Mouse (Mus musculus): ENCODE data around the gene Ccdc61. TPM values are rescaled to one million over a fixed set of nuclear protein-coding genes. Genes with fewer than 3 reads are reported as not detected.
"Not testable (repeated sequence)": the region's sequence is repeated elsewhere in the genome, so short reads cannot be mapped to it uniquely, and the experiment has no call there.

Gene Ccdc61
- polyA plus RNA-seq, 1 experiment, result 13.0 TPM

- DNase-seq (ENCODE audit: low read depth in 1 of 2, low spot score in 2 of 2), result no peak
- H3K27me3 ChIP-seq (ENCODE audit: control insufficient read depth, insufficient read depth, low read length), result no peaks in the 10 kb centered on the region
- H3K27ac ChIP-seq (ENCODE audit: insufficient read depth, low read length), result no peak overlapping the region
- H3K36me3 ChIP-seq (ENCODE audit: control insufficient read depth, insufficient read depth, low read length), result no peaks in the 10 kb centered on the region
- no peak overlapping the region for H3K4me3 ChIP-seq (ENCODE audit: extremely low read depth, insufficient read depth, insufficient read length)
- TF ChIP-seq POLR2A (IDR thresholded peaks at IDR 0.05; ENCODE audit: low read depth, low read length) (no peak), CTCF (IDR thresholded peaks at IDR 0.05; ENCODE audit: extremely low read depth, insufficient read depth, insufficient read length, insufficient replicate concordance) (no peak)
- 30% methylated on average over 13 of the region's 14 CpGs for WGBS
- H3K4me1 ChIP-seq (ENCODE audit: control insufficient read depth, insufficient read depth, insufficient read length), result no peaks in the 10 kb centered on the region
Observed at GRCm38 (mm10) chr7:18872014-18872802, 38.0 kb downstream of the Ccdc61 start.

- not testable (repeated sequence) for H3K36me3 ChIP-seq (ENCODE audit: control insufficient read depth, insufficient read depth, low read length); H3K27me3 ChIP-seq (ENCODE audit: control insufficient read depth, insufficient read depth, low read length); DNase-seq (ENCODE audit: low read depth in 1 of 2, low spot score in 2 of 2); H3K27ac ChIP-seq (ENCODE audit: insufficient read depth, low read length); H3K4me3 ChIP-seq (ENCODE audit: extremely low read depth, insufficient read depth, insufficient read length); H3K4me1 ChIP-seq (ENCODE audit: control insufficient read depth, insufficient read depth, insufficient read length)
- WGBS, result 90% methylated on average over 1 of the region's 8 CpGs
Observed at GRCm38 (mm10) chr7:18871031-18871430, 39.2 kb downstream of the Ccdc61 start, which contains the start of gene Pglyrp1. Gene Pglyrp1, plus strand, starts transcription at chr7:18871331.

GRCm38 (mm10) chr7:18868491-18868890 is 41.7 kb downstream of the Ccdc61 start:
- WGBS, result 86% methylated on average over 2 of the region's 2 CpGs
- H3K4me3 ChIP-seq (ENCODE audit: extremely low read depth, insufficient read depth, insufficient read length), result no peak overlapping the region
- DNase-seq (ENCODE audit: low read depth in 1 of 2, low spot score in 2 of 2), result no peak

GRCm38 (mm10) chr7:18862801-18863200 is 47.4 kb downstream of the Ccdc61 start:
- WGBS, result 84% methylated on average over 6 of the region's 6 CpGs

More at GRCm38 (mm10) chr7:18868491-18868890, 41.7 kb downstream of the Ccdc61 start:
- H3K36me3 ChIP-seq (ENCODE audit: control insufficient read depth, insufficient read depth, low read length), result no peaks in the 10 kb centered on the region
- no peaks in the 10 kb centered on the region for H3K4me1 ChIP-seq (ENCODE audit: control insufficient read depth, insufficient read depth, insufficient read length)
- H3K27ac ChIP-seq (ENCODE audit: insufficient read depth, low read length), result no peak overlapping the region
- H3K27me3 ChIP-seq (ENCODE audit: control insufficient read depth, insufficient read depth, low read length), result no peaks in the 10 kb centered on the region
- TF ChIP-seq CTCF (IDR thresholded peaks at IDR 0.05; ENCODE audit: extremely low read depth, insufficient read depth, insufficient read length, insufficient replicate concordance), result no peak
- no peak for TF ChIP-seq POLR2A (IDR thresholded peaks at IDR 0.05; ENCODE audit: low read depth, low read length)

GRCm38 (mm10) chr7:18858310-18858916 is 51.8 kb downstream of the Ccdc61 start:
- TF ChIP-seq CTCF (IDR thresholded peaks at IDR 0.05; ENCODE audit: extremely low read depth, insufficient read depth, insufficient read length, insufficient replicate concordance) (no peak), POLR2A (IDR thresholded peaks at IDR 0.05; ENCODE audit: low read depth, low read length) (no peak)
- Histone ChIP-seq H3K4me1 (ENCODE audit: control insufficient read depth, insufficient read depth, insufficient read length) (no peaks in the 10 kb centered on the region), H3K27ac (ENCODE audit: insufficient read depth, low read length) (0 out of 2 replicates have a peak overlapping the region, but pooled peaks have one; percentile 5), H3K36me3 (ENCODE audit: control insufficient read depth, insufficient read depth, low read length) (no peaks in the 10 kb centered on the region), H3K27me3 (ENCODE audit: control insufficient read depth, insufficient read depth, low read length) (no peaks in the 10 kb centered on the region), H3K4me3 (ENCODE audit: extremely low read depth, insufficient read depth, insufficient read length) (no peak overlapping the region)
- no peak for DNase-seq (ENCODE audit: low read depth in 1 of 2, low spot score in 2 of 2)
- WGBS, result 70% methylated on average over 5 of the region's 5 CpGs

More at GRCm38 (mm10) chr7:18862801-18863200, 47.4 kb downstream of the Ccdc61 start:
- no peak overlapping the region for H3K4me3 ChIP-seq (ENCODE audit: extremely low read depth, insufficient read depth, insufficient read length)
- H3K36me3 ChIP-seq (ENCODE audit: control insufficient read depth, insufficient read depth, low read length), result no peaks in the 10 kb centered on the region
- TF ChIP-seq POLR2A (IDR thresholded peaks at IDR 0.05; ENCODE audit: low read depth, low read length) (no peak), CTCF (IDR thresholded peaks at IDR 0.05; ENCODE audit: extremely low read depth, insufficient read depth, insufficient read length, insufficient replicate concordance) (no peak)
- H3K27ac ChIP-seq (ENCODE audit: insufficient read depth, low read length), result no peak overlapping the region
- no peak for DNase-seq (ENCODE audit: low read depth in 1 of 2, low spot score in 2 of 2)
- no peaks in the 10 kb centered on the region for H3K27me3 ChIP-seq (ENCODE audit: control insufficient read depth, insufficient read depth, low read length)
- H3K4me1 ChIP-seq (ENCODE audit: control insufficient read depth, insufficient read depth, insufficient read length), result no peaks in the 10 kb centered on the region

GRCm38 (mm10) chr7:18848395-18848794 is 61.8 kb downstream of the Ccdc61 start:
- Histone ChIP-seq H3K4me1 (ENCODE audit: control insufficient read depth, insufficient read depth, insufficient read length) (no peaks in the 10 kb centered on the region), H3K36me3 (ENCODE audit: control insufficient read depth, insufficient read depth, low read length) (no peaks in the 10 kb centered on the region), H3K4me3 (ENCODE audit: extremely low read depth, insufficient read depth, insufficient read length) (no peak overlapping the region), H3K27me3 (ENCODE audit: control insufficient read depth, insufficient read depth, low read length) (no peaks in the 10 kb centered on the region), H3K27ac (ENCODE audit: insufficient read depth, low read length) (no peak overlapping the region)
- DNase-seq (ENCODE audit: low read depth in 1 of 2, low spot score in 2 of 2), result no peak
- no peak for TF ChIP-seq CTCF (IDR thresholded peaks at IDR 0.05; ENCODE audit: extremely low read depth, insufficient read depth, insufficient read length, insufficient replicate concordance)
- TF ChIP-seq POLR2A (IDR thresholded peaks at IDR 0.05; ENCODE audit: low read depth, low read length), result no peak
- 83% methylated on average over 1 of the region's 1 CpGs for WGBS

GRCm38 (mm10) chr7:18844811-18845210 is 65.4 kb downstream of the Ccdc61 start:
- no peak for TF ChIP-seq POLR2A (IDR thresholded peaks at IDR 0.05; ENCODE audit: low read depth, low read length)
- no peak for TF ChIP-seq CTCF (IDR thresholded peaks at IDR 0.05; ENCODE audit: extremely low read depth, insufficient read depth, insufficient read length, insufficient replicate concordance)
- 37% methylated on average over 5 of the region's 5 CpGs for WGBS
- Histone ChIP-seq H3K4me3 (ENCODE audit: extremely low read depth, insufficient read depth, insufficient read length) (no peak overlapping the region), H3K36me3 (ENCODE audit: control insufficient read depth, insufficient read depth, low read length) (no peaks in the 10 kb centered on the region), H3K4me1 (ENCODE audit: control insufficient read depth, insufficient read depth, insufficient read length) (no peaks in the 10 kb centered on the region), H3K27me3 (ENCODE audit: control insufficient read depth, insufficient read depth, low read length) (no peaks in the 10 kb centered on the region), H3K27ac (ENCODE audit: insufficient read depth, low read length) (no peak overlapping the region)
- DNase-seq (ENCODE audit: low read depth in 1 of 2, low spot score in 2 of 2), result no peak
